Mouse (Mus musculus) liver (tissue): ENCODE data around the gene Hist1h3e.

Experiments
- DNase-seq: peaks from one replicate; pipeline ENCODE4 v3.0.0-alpha.2; 2020; ENCODE audit warnings: mixed read lengths

The Hist1h3e gene

DNA sequence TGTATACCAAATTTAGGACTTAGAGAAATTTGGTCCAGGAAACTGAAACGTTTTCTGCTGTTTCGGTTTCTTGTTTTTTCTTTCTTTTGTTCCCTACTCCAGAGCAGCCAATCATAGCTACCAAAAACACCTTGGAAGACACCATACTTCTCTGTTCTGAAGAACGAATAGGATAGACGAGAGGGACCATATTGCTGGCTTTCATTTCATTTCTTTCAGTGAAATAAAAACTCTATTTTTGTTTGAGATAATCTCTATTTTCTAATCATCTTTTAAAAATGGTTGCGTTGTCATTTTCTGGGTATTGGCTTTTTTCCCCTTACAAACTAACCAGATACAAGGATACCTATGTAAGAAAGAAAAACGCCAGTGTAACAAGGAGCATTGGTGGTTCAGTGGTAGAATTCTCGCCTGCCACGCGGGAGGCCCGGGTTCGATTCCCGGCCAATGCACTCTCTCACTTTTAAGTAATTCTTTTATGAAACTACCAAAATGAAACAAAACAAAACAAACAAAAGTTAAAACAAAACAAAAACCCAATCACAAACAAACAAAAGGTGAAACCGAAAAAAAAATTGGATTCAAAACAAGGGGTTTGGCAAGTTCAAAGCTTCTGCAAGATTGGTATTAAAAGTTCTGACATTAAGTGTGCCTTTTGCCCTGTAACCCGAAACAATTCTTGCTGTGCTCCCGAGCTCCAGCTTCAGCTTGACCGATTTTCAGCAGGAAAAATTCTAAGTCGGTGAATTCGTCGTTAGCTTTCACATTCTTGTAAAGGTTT lies 45.2 kb downstream of the Hist1h3e start:
- peak; percentile 84 for DNase-seq

DNA sequence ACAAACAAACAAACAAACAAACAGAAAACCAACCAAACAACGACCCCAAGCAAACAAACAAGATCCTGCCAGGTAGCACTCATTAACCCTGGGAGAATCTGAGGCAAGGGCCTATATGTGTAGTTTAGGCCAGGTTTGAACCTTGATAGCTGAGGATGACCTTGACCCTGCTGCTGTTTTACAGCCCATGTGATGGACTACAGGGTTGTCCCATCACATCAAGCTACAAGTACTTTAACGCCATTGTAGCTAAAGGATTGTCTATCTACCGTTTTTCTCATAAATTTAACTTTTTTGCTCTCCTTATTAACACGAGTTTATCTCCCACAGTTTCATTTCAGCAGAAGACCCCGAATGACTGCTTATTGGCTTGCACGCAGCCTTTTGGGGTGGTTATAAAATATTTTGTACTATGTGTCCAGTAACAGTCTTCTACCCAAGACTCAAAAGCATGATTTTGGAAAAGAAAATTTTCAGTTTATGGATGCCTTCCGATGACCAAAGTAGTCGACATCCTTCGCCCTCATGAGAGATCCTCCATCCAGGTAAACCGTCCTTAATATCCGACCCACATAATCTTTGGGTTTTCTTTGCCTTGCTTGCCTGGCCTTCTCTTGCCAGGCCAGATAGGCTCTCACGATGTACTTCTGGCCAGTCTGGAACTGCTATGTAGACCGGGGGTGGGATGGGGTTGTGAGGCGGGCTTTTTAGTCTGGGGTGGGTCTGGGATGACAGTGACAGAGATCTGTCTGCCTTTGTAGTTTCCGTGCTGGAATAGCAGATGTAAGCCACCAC lies 46.1 kb downstream of the Hist1h3e start:
- no peak for DNase-seq

DNA sequence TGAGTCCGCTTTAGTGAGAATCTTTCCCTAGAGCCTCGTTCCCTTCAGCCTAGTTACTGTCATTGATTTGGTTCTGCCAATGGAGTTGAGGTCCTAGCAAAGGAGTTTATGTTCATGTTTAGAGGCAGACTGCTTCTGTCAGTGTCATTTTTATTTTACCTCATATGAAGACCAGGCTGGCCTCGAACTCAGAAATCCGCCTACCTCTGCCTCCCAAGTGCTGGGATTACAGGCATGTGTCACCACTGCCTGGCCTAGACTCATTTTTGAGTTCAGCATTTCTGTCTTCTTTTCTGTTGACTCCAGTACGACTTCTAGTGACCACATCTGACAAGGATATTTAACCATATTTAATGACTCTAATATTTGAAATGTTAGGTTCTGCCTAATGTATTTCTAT lies 46.9 kb downstream of the Hist1h3e start:
- DNase-seq = no peak

DNA sequence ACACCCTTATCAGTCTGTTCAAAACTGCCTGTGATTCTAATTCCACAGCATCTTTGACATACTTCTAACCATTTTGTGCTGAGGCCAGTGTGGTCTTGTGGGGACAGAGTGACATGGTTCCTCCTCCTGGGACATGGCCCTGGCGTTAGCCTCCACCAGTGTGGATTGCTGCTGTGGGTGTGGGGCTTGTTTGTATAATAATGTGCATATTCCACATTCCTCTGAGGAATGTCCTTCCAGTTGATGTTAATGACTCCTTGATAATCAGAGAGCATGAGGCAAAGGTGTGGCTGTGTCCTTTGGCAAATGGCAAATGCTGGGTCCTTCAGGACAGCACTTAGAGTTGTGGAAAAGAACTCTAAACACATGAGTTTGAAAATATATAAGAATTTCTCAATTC lies 48.7 kb downstream of the Hist1h3e start:
- no peak for DNase-seq
